In the genomic region with DNA sequence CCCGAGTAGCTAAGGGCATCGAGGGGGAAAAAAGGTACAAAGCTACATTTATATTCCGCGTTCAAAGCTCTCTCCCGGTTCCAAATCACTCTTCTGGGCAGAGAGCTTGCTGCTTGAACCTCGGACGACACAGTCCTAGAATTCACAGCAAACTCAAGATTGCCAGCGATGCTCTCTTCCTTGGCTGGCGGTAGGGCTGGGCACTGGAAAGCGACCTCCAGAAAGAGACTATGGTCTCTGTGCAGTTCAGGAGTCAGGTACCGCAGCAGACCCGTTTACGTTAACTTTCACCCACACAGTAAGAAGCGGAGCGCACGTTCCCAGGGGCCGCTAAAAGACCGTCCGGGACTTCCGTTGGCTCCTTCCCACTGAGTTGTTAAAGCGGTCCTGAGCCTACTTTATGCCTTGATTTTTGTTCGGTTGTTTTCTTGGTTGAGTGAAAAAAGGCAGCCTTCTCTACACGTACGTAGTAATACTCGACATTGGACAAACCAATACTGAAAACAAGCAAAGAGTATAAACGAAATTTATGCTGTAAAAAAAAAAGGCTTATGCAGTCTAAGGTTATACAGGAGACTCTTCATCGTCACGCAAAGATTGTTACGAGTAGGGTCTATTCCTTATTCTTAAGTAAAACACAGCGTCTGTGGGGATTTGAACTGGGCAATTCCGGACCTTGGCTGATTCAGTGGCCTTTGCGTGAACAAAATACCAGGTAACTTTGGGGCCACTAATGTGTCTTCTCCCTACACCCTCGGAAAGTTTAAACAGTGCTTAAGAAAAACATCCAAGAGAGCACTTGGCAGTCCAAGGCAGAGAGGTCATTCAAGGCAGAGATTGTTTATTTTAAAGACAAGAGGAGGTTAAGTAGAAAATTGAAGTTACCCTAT, we compare ENCODE assay signal across 10 mouse cellular contexts. TPM values are rescaled to one million over a fixed set of nuclear protein-coding genes. Genes with fewer than 3 reads are reported as not detected.
DNase-seq lines count a peak whose midpoint lies in the region; ATAC-seq and TF ChIP-seq lines count a peak whose summit lies in the region.
"Had no signal": no experiment of that assay in that cellular context is flagged by ENCODE, and none has a peak within 500 bp of the region (broad histone marks: within the 10 kb centered on the region; RNA-seq: fewer than 3 reads in every experiment).

No protein-coding gene starts in this region.

- H3K27me3 ChIP-seq in kidney, adult 2 months (replicated peaks; ENCODE audit: control insufficient read depth, insufficient read depth, low read length) = peaks cover 25% of the 10 kb centered on the region
- peaks cover 97% of the 10 kb centered on the region for H3K27me3 ChIP-seq in E14TG2a.4 (ENCODE audit: insufficient read depth, low read length)
- peaks cover 64% of the 10 kb centered on the region for H3K27me3 ChIP-seq in forebrain, embryonic 15.5 days

- no peak overlapping the region for H3K4me3 ChIP-seq in kidney, adult 2 months (ENCODE audit: insufficient read depth, low read depth, low read length)
- H3K4me3 ChIP-seq in E14TG2a.4 (replicated peaks; ENCODE audit: low read length) = peak overlapping the region; percentile 82; the same call in 1 of the 2 replicates
- H3K4me3 ChIP-seq in forebrain, embryonic 15.5 days = peak overlapping the region; percentile 52

- H3K36me3 ChIP-seq in kidney, adult 2 months (ENCODE audit: control insufficient read depth, insufficient read depth, low read length) = no peaks in the 10 kb centered on the region
- H3K36me3 ChIP-seq in E14TG2a.4 (ENCODE audit: insufficient read depth, low read length) = no peaks in the 10 kb centered on the region
- H3K36me3 ChIP-seq in forebrain, embryonic 15.5 days = no peaks in the 10 kb centered on the region
- H3K36me3 ChIP-seq: hindbrain, embryonic 12.5 days had no signal

- H3K4me1 ChIP-seq in kidney, adult 2 months (ENCODE audit: control insufficient read depth, insufficient read depth, low read length) = peaks cover 3% of the 10 kb centered on the region; the same call in 1 of the 2 replicates
- peaks cover 64% of the 10 kb centered on the region for H3K4me1 ChIP-seq in E14TG2a.4 (replicated peaks; ENCODE audit: low read depth, low read length)
- peaks cover 47% of the 10 kb centered on the region for H3K4me1 ChIP-seq in forebrain, embryonic 15.5 days

- no peak for TF ChIP-seq POLR2A in kidney, adult 2 months (IDR thresholded peaks at IDR 0.05; ENCODE audit: low read depth, low read length)

- peak; percentile 27 for DNase-seq in kidney, postnatal 10 days
- no peak for DNase-seq in kidney, adult 2 months
- peak; percentile 38 for DNase-seq in R1 (ENCODE audit: low read depth, low spot score)
- DNase-seq in right cerebral cortex, adult 18-20 months = no peak
- DNase-seq in spleen, postnatal 4 days (ENCODE audit: low spot score in 2 of 2) = no peak
- DNase-seq: heart, adult 18-20 months; thymus, postnatal 14 days had no signal

- H3K9ac ChIP-seq in forebrain, embryonic 15.5 days (replicated peaks) = no peak overlapping the region
- H3K9ac ChIP-seq: hindbrain, embryonic 12.5 days had no signal

- 0 out of 2 replicates have a peak, but pooled peaks cover 3% of the 10 kb centered on the region for H3K9me3 ChIP-seq in E14TG2a.4 (ENCODE audit: low read length)
- no peaks in the 10 kb centered on the region for H3K9me3 ChIP-seq in forebrain, embryonic 15.5 days
- H3K9me3 ChIP-seq: hindbrain, embryonic 12.5 days had no signal

- no peak for ATAC-seq in forebrain, embryonic 15.5 days (replicated peaks)

- H3K4me2 ChIP-seq in forebrain, embryonic 15.5 days (replicated peaks) = peak overlapping the region; percentile 72

- 4% methylated on average over 33 of the region's 33 CpGs for WGBS in kidney, adult 2 months
- WGBS in forebrain, embryonic 15.5 days = 3% methylated on average over 33 of the region's 33 CpGs

- H3K27ac ChIP-seq in kidney, adult 2 months (ENCODE audit: insufficient read depth, low read depth, low read length) = no peak overlapping the region
- 0 out of 2 replicates have a peak overlapping the region, but pooled peaks have one; percentile 16 for H3K27ac ChIP-seq in forebrain, embryonic 15.5 days (replicated peaks)
- H3K27ac ChIP-seq: hindbrain, embryonic 12.5 days had no signal

- no peak for TF ChIP-seq CTCF in kidney, adult 2 months (conservative IDR thresholded peaks at IDR 0.05; ENCODE audit: insufficient read depth, insufficient read length, low read depth, low read length)
- no peak for TF ChIP-seq CTCF in E14TG2a.4 (conservative IDR thresholded peaks at IDR 0.05; ENCODE audit: low read length)

RNA-seq across cellular contexts. Expression of a gene that starts 0.9 kb away (rescaled TPM):
- not detected in 2 replicates for polyA plus RNA-seq in kidney, adult 2 months (2012; rRNA removed)
- 3.1 and 5.5 TPM in 2 replicates for polyA plus RNA-seq in forebrain, embryonic 15.5 days (2015; fragmentation: Nextera tagmentation; extraction: Ambion mirVana)

Comparison
In these comparisons a context has a peak if more than half of its experiments do, and no peak if none do; other contexts are left out.
1. DNase-seq: peak in kidney, postnatal 10 days (single experiment) and R1 (single experiment); none in kidney, adult 2 months (single experiment), right cerebral cortex, adult 18-20 months (single experiment) and spleen, postnatal 4 days (0 of 2).